Mouse (Mus musculus) CH12.LX (cell line): Measurements from ENCODE around the gene Ubxn10. TPM values are rescaled to one million over a fixed set of nuclear protein-coding genes. Genes with fewer than 3 reads are reported as not detected.

Experiments
- DNase-seq: peaks from one replicate; pipeline ENCODE4 v3.0.0-alpha.2; 2013; ENCODE audit errors: extremely low read depth
- H3K27ac ChIP-seq: 2 replicates; pipeline ENCODE4 v1.5.1; 2012; ENCODE audit warnings: low read depth, mild to moderate bottlenecking, control low read depth, moderate library complexity; ENCODE audit not compliant: insufficient read depth
- H3K27me3 ChIP-seq: replicated peaks from 2 replicates; pipeline ENCODE3; 2012; ENCODE audit warnings: inconsistent platforms
- H3K36me3 ChIP-seq, 2 experiments: replicated peaks in 1 of 2; 2 replicates each; pipeline versions ENCODE3 to v1.6.1; 2012; ENCODE audit warnings: inconsistent platforms in 1 of 2, low read length in 1 of 2, mild to moderate bottlenecking in 1 of 2, mixed read lengths in 1 of 2, moderate library complexity in 1 of 2; ENCODE audit not compliant: control insufficient read depth in 1 of 2, insufficient read depth in 1 of 2
- H3K4me1 ChIP-seq, 2 experiments: 2 replicates each; pipeline ENCODE4 v1.6.1; 2012; ENCODE audit warnings: inconsistent platforms in 1 of 2, moderate library complexity in 1 of 2; ENCODE audit not compliant: insufficient read depth in 2 of 2, control insufficient read depth in 1 of 2
- H3K4me2 ChIP-seq: 2 replicates; pipeline ENCODE4 v1.6.1; 2012; ENCODE audit warnings: low read depth, mild to moderate bottlenecking, control low read depth; ENCODE audit not compliant: poor library complexity, insufficient read depth, severe bottlenecking
- H3K4me3 ChIP-seq, 3 experiments: fragments of 150-350 bp in 1 of 3; sonication (generic) in 1 of 3; replicated peaks in 1 of 3; 2 replicates each; pipeline versions ENCODE3 to v1.5.1; 2011 to 2012; ENCODE audit warnings: low read depth in 2 of 3, low read length in 2 of 3, mild to moderate bottlenecking in 2 of 3, moderate library complexity in 2 of 3, control low read depth in 1 of 3, improper control_type of control experiment in 1 of 3, inconsistent platforms in 1 of 3, mixed read lengths in 1 of 3; ENCODE audit not compliant: poor library complexity in 1 of 3
- H3K79me2 ChIP-seq: replicated peaks from 2 replicates; pipeline ENCODE4 v1.6.1; 2012; ENCODE audit warnings: mild to moderate bottlenecking, moderate library complexity; ENCODE audit not compliant: control insufficient read depth, poor library complexity, insufficient read depth, severe bottlenecking; ENCODE audit errors: extremely low read depth
- H3K9ac ChIP-seq: 2 replicates; pipeline ENCODE4 v1.6.1; 2012; ENCODE audit warnings: low read depth, mild to moderate bottlenecking, control low read depth, moderate library complexity; ENCODE audit not compliant: insufficient read depth
- H3K9me3 ChIP-seq: replicated peaks from 2 replicates; pipeline ENCODE3; 2012; ENCODE audit warnings: low read length, inconsistent platforms, mixed read lengths
- BHLHE40 ChIP-seq: IDR thresholded peaks from 2 replicates; pipeline ENCODE4 v1.6.1; 2011; ENCODE audit warnings: mild to moderate bottlenecking, low read depth, low read length, improper control_type of control experiment
- CHD2 ChIP-seq: IDR thresholded peaks from 2 replicates; pipeline ENCODE4 v1.6.1; 2011; ENCODE audit warnings: low read length, improper control_type of control experiment
- CTCF ChIP-seq, 2 experiments: IDR thresholded peaks in 1 of 2; conservative IDR thresholded peaks in 1 of 2; 2 replicates each; pipeline ENCODE4 v1.5.1; 2011 to 2012; ENCODE audit warnings: low read depth in 2 of 2, low read length in 2 of 2, improper control_type of control experiment in 1 of 2, inconsistent platforms in 1 of 2, mild to moderate bottlenecking in 1 of 2, moderate library complexity in 1 of 2
- IRF4 ChIP-seq: IDR thresholded peaks from 2 replicates; pipeline ENCODE4 v1.6.1; 2014; ENCODE audit warnings: low read depth, mild to moderate bottlenecking, inconsistent platforms, low read length, improper control_type of control experiment
- MAX ChIP-seq: IDR thresholded peaks from 2 replicates; pipeline ENCODE4 v1.6.1; 2011; ENCODE audit warnings: low read length, improper control_type of control experiment
- PAX5 ChIP-seq: IDR thresholded peaks from 2 replicates; pipeline ENCODE4 v1.6.1; 2012; ENCODE audit warnings: low read length, inconsistent platforms, mixed read lengths
- POLR2A ChIP-seq: IDR thresholded peaks from 2 replicates; pipeline ENCODE4 v1.6.1; 2011; ENCODE audit warnings: low read depth, mild to moderate bottlenecking, improper control_type of control experiment, low read length
- SIN3A ChIP-seq: IDR thresholded peaks from 2 replicates; pipeline ENCODE4 v1.6.1; 2012; ENCODE audit warnings: low read length, improper control_type of control experiment, inconsistent platforms
- USF2 ChIP-seq: conservative IDR thresholded peaks from 2 replicates; pipeline ENCODE4 v1.6.1; 2011; ENCODE audit warnings: low read depth, low read length, improper control_type of control experiment
- ZC3H11A ChIP-seq: IDR thresholded peaks from 2 replicates; pipeline ENCODE4 v1.6.1; 2012; ENCODE audit warnings: low read depth, mild to moderate bottlenecking, inconsistent platforms, low read length, improper control_type of control experiment
- ZKSCAN1 ChIP-seq: IDR thresholded peaks from 2 replicates; pipeline ENCODE4 v1.6.1; 2012; ENCODE audit warnings: low read depth, inconsistent platforms, low read length, improper control_type of control experiment, borderline replicate concordance
- ZNF384 ChIP-seq: IDR thresholded peaks from 2 replicates; pipeline ENCODE4 v1.6.1; 2012; ENCODE audit warnings: low read depth, low read length, improper control_type of control experiment, inconsistent platforms
- dilution Hi-C: fragments of 300-500 bp; cut with MboI; formaldehyde crosslinking; loops from 2 replicates; pipeline ENCODE4 v1.14.3; 2020; ENCODE audit warnings: low sequenced_read_pairs; ENCODE audit not compliant: extremely low pct_unique_long_range_greater_than_20kb, extremely low pct_ligation_motif_present
- in situ Hi-C: fragments of 300-500 bp; cut with MboI; formaldehyde crosslinking; loops from 3 replicates; pipeline ENCODE4 v1.14.3; 2019; ENCODE audit warnings: low sequenced_read_pairs, low pct_ligation_motif_present, low pct_unique_long_range_greater_than_20kb, mixed read lengths
- polyA plus RNA-seq: library from polyadenylated mRNA; unstranded; fragments of >175 nt; gene quantifications from 2 replicates; pipeline ENCODE4 v1.2.1, GENCODE M21; 2012; ENCODE audit warnings: low read depth; ENCODE audit not compliant: insufficient read length
- total RNA-seq, 2 experiments: library from RNA; depleted of rRNA; stranded (reverse); fragments of 300-350 nt in 1 of 2; fragments of >200 nt in 1 of 2; gene quantifications; 2 replicates each; pipeline ENCODE4 v1.2.3; 2012 to 2014

Ubxn10 gene
- total and polyA plus RNA-seq, 3 experiments: not detected

GRCm38 (mm10) chr4:138666521-138666920 is 70.4 kb downstream of the Ubxn10 start (continued):
- TF ChIP-seq ZC3H11A (no peak), SIN3A (no peak)

GRCm38 (mm10) chr4:138659936-138660602 is 76.9 kb downstream of the Ubxn10 start:
- peaks cover 63% of the 10 kb centered on the region for H3K27me3 ChIP-seq
- H3K4me1 ChIP-seq: no peaks in the 10 kb centered on the region
- H3K9me3 ChIP-seq: peaks cover 6% of the 10 kb centered on the region
- H3K9ac ChIP-seq: no peak overlapping the region
- no peak for TF ChIP-seq USF2
- TF ChIP-seq MAX: no peak
- TF ChIP-seq POLR2A: no peak
- no peak for TF ChIP-seq ZNF384
- no peak for TF ChIP-seq PAX5
- TF ChIP-seq CTCF (conservative IDR thresholded peaks at IDR 0.05 in 1 of 2, IDR thresholded peaks at IDR 0.05 in 1 of 2; ENCODE audit: low read depth in 2 of 2, low read length in 2 of 2): no peak
- TF ChIP-seq BHLHE40: no peak
- TF ChIP-seq ZC3H11A: no peak
- no peak for TF ChIP-seq ZKSCAN1
- no peak for TF ChIP-seq IRF4
- no peak for TF ChIP-seq CHD2
- TF ChIP-seq, all 38 proteins: peak for 0
- Histone ChIP-seq H3K4me2 (no peak overlapping the region), H3K79me2 (no peaks in the 10 kb centered on the region), H3K27ac (no peak overlapping the region), H3K4me3 (no peak overlapping the region), H3K36me3 (no peaks in the 10 kb centered on the region)
- no peak for DNase-seq
- dilution Hi-C loops: no loop called here
- in situ Hi-C loops: no loop called here

Other genes starting within 250 kb of the Ubxn10 start
- gene Vwa5b1, start 101.3 kb downstream of the Ubxn10 start, total RNA-seq (2012; rRNA removed): not detected in 2 replicates
- gene Vwa5b1, start 101.3 kb downstream of the Ubxn10 start, total RNA-seq (2014; rRNA removed): not detected in 2 replicates
- gene Vwa5b1, start 101.3 kb downstream of the Ubxn10 start, polyA plus RNA-seq: not detected in 2 replicates
- gene Pla2g2c, start 12.4 kb downstream of the Ubxn10 start, total RNA-seq (2012; rRNA removed): not detected in 2 replicates
- gene Pla2g2c, start 12.4 kb downstream of the Ubxn10 start, total RNA-seq (2014; rRNA removed): not detected in 2 replicates
- gene Pla2g2c, start 12.4 kb downstream of the Ubxn10 start, polyA plus RNA-seq: not detected in 2 replicates
- gene Pla2g2f, start 20.5 kb upstream of the Ubxn10 start, total RNA-seq (2012; rRNA removed): not detected in 2 replicates
- gene Pla2g2f, start 20.5 kb upstream of the Ubxn10 start, total RNA-seq (2014; rRNA removed): not detected in 2 replicates
- gene Pla2g2f, start 20.5 kb upstream of the Ubxn10 start, polyA plus RNA-seq: not detected in 2 replicates
- gene Pla2g2d, start 38.6 kb upstream of the Ubxn10 start, total RNA-seq (2012; rRNA removed): not detected in 2 replicates
- gene Pla2g2d, start 38.6 kb upstream of the Ubxn10 start, total RNA-seq (2014; rRNA removed): not detected in 2 replicates
- gene Pla2g2d, start 38.6 kb upstream of the Ubxn10 start, polyA plus RNA-seq: not detected in 2 replicates
- gene Pla2g5, start 126.3 kb upstream of the Ubxn10 start, total RNA-seq (2012; rRNA removed): 0.29 and 0.68 TPM in 2 replicates
- not detected in 2 replicates for gene Pla2g5, start 126.3 kb upstream of the Ubxn10 start, total RNA-seq (2014; rRNA removed)
- 0.25 and 0.53 TPM in 2 replicates for gene Pla2g5, start 126.3 kb upstream of the Ubxn10 start, polyA plus RNA-seq
- gene Gm13030, start 136.8 kb upstream of the Ubxn10 start, total RNA-seq (2012; rRNA removed): not detected in 2 replicates
- not detected in 2 replicates for gene Gm13030, start 136.8 kb upstream of the Ubxn10 start, total RNA-seq (2014; rRNA removed)
- not detected in 2 replicates for gene Gm13030, start 136.8 kb upstream of the Ubxn10 start, polyA plus RNA-seq
- 0.30 and 0.50 TPM in 2 replicates for gene Pla2g2e, start 140.8 kb upstream of the Ubxn10 start, total RNA-seq (2012; rRNA removed)
- gene Pla2g2e, start 140.8 kb upstream of the Ubxn10 start, total RNA-seq (2014; rRNA removed): not detected in 2 replicates
- not detected in 2 replicates for gene Pla2g2e, start 140.8 kb upstream of the Ubxn10 start, polyA plus RNA-seq
- 5.5 and 6.3 TPM in 2 replicates for gene Otud3, start 176.8 kb upstream of the Ubxn10 start, total RNA-seq (2012; rRNA removed)
- gene Otud3, start 176.8 kb upstream of the Ubxn10 start, total RNA-seq (2014; rRNA removed): 2.8 and 3.2 TPM in 2 replicates
- gene Otud3, start 176.8 kb upstream of the Ubxn10 start, polyA plus RNA-seq: 5.4 TPM in 2 replicates
- not detected in 2 replicates for gene Rnf186, start 229.9 kb upstream of the Ubxn10 start, total RNA-seq (2012; rRNA removed)
- gene Rnf186, start 229.9 kb upstream of the Ubxn10 start, total RNA-seq (2014; rRNA removed): not detected in 2 replicates
- gene Rnf186, start 229.9 kb upstream of the Ubxn10 start, polyA plus RNA-seq: not detected in 2 replicates
- gene Tmco4, start 235.7 kb upstream of the Ubxn10 start, total RNA-seq (2012; rRNA removed): 22.2 and 23.2 TPM in 2 replicates
- 16.1 and 20.3 TPM in 2 replicates for gene Tmco4, start 235.7 kb upstream of the Ubxn10 start, total RNA-seq (2014; rRNA removed)
- gene Tmco4, start 235.7 kb upstream of the Ubxn10 start, polyA plus RNA-seq: 19.2 and 21.7 TPM in 2 replicates